Mouse (Mus musculus): ENCODE measurements around the gene Bsph1.
"Not testable (repeated sequence)": the region's sequence is repeated elsewhere in the genome, so short reads cannot be mapped to it uniquely, and the experiment has no call there.

The Bsph1 gene

DNA sequence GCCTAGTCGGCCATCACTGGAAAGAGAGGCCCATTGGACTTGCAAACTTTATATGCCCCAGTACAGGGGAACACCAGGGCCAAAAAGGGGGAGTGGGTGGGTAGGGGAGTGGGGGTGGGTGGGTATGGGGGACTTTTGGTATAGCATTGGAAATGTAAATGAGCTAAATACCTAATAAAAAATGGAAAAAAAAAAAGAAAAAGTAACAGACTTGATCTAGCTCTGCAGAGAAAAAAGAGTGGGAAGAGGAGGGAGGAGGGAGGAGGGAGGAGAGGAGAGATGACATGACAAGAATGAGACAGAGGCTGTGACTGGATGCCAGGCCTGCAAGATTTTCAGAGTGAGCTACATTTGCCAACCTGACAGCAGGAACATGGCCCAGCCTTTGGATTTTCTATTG is at the start of gene Bsph1:
Gene Bsph1, plus strand, starts transcription at position 301 of the 400 bp plus-strand sequence.
- not testable (repeated sequence) for DNase-seq (ENCODE audit: low spot score)

DNA sequence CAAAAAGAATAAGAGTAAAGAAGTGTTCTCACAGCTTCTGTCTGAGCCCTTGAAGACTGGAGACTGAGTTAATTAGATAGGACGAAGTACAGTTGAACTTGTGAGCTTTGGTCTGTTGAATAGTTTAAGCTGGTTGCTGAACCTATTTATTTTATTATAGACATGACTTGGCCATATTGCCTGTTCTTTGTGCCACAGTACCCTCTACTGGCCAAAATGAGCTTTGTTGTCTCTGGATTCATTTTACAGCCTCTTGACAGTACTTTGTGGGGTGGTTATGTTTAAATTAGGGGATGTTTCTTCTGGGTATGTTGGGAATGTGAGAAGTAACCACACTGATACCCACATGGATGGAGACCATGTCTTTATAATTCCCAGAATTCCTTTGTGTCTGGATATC is 60.9 kb downstream of the Bsph1 start:
- no peak for DNase-seq (ENCODE audit: low spot score)

All from urinary bladder, postnatal 10 days (tissue).